Mouse (Mus musculus): ENCODE data around the gene Slc25a13. TPM values are rescaled to one million over a fixed set of nuclear protein-coding genes. Genes with fewer than 3 reads are reported as not detected.

Slc25a13 gene
- total and polyA plus RNA-seq, 3 experiments, result 15.6 to 16.7 TPM; not detected in 1

DNA sequence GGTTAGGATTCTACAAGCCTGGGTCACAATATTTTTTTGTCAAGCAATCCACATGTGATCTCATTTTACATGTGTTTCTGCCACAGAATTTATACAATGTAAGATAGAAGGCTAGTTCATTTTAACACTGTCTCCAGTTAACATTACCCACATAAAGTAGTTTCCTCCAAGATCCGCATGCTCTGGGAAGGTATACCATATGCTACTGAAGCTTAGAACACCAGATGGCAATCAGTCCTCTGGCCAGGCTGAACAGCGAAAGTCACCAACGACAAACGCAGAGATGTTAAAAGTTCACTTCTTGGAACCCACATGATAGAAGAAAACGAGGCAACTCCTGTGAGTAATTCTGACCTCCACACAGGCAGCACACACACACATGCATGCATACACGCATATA, 225.7 kb downstream of the Slc25a13 start:
- Histone ChIP-seq H3K9ac (ENCODE audit: control insufficient read depth, low read depth, low read length, poor library complexity, severe bottlenecking) (no peak overlapping the region), H3K9me3 (replicated peaks; ENCODE audit: insufficient read depth, low read length) (no peaks in the 10 kb centered on the region), H3K4me1 (ENCODE audit: control insufficient read depth in 1 of 2, insufficient read depth in 2 of 2, low read length in 2 of 2) (no peaks in the 10 kb centered on the region), H3K36me3 (ENCODE audit: control insufficient read depth in 1 of 2, insufficient read depth in 2 of 2, low read length in 2 of 2) (no peaks in the 10 kb centered on the region), H3K79me2 (ENCODE audit: control insufficient read depth, insufficient read depth, low read length, poor library complexity) (no peaks in the 10 kb centered on the region), H3K27me3 (ENCODE audit: control insufficient read depth in 1 of 2, insufficient read depth in 2 of 2, low read length in 2 of 2) (no peaks in the 10 kb centered on the region), H3K4me3 (ENCODE audit: control insufficient read depth in 1 of 2, insufficient read depth in 1 of 2, low read depth in 2 of 2, low read length in 2 of 2) (no peak overlapping the region), H3K27ac (ENCODE audit: control insufficient read depth, low read depth, low read length) (no peak overlapping the region)
- no peak for TF ChIP-seq POLR2AphosphoS2 (IDR thresholded peaks at IDR 0.05; ENCODE audit: low read length)
- DNase-seq (ENCODE audit: low read depth, low spot score), result no peak
